38 mouse cellular contexts compared by ENCODE assay signal in genomic region chr3:69222987-69223386, GRCm38 (mm10). TPM values are rescaled to one million over a fixed set of nuclear protein-coding genes. Genes with fewer than 3 reads are reported as not detected.
DNase-seq lines count a peak whose midpoint lies in the region; ATAC-seq and TF ChIP-seq lines count a peak whose summit lies in the region.
"Had no signal": no experiment of that assay in that cellular context is flagged by ENCODE, and none has a peak within 500 bp of the region (broad histone marks: within the 10 kb centered on the region; RNA-seq: fewer than 3 reads in every experiment).

No protein-coding gene starts in this region.

- no peak for DNase-seq in lung, embryonic 14.5 days
- DNase-seq in lung, postnatal 36 days = no peak
- no peak for DNase-seq in CH12.LX (ENCODE audit: extremely low read depth)
- DNase-seq in left cerebral cortex, adult 18-20 months (ENCODE audit: low spot score in 2 of 2) = no peak
- no peak for DNase-seq in gastrocnemius, adult 8-10 months (ENCODE audit: low spot score in 2 of 2)
- no peak for DNase-seq in cerebellum, postnatal 10 days
- DNase-seq: adrenal gland, postnatal 14 days; cerebellum, adult 11 months; cerebellum, adult 9-11 months; gastrocnemius, postnatal 36 days; heart, adult 18-20 months; heart, postnatal 36 days; kidney, adult 18-20 months; kidney, postnatal 4 days; left cerebral cortex, postnatal 4 days; liver, postnatal 0 days; right cerebral cortex, adult 18-20 months had no signal

- H3K79me2 ChIP-seq in CH12.LX (replicated peaks; ENCODE audit: control insufficient read depth, extremely low read depth, insufficient read depth, poor library complexity, severe bottlenecking) = no peaks in the 10 kb centered on the region

- dilution Hi-C loops in CH12.LX (cut with MboI; ENCODE audit: extremely low pct_ligation_motif_present, extremely low pct_unique_long_range_greater_than_20kb, low sequenced_read_pairs) = no loop called here

- TF ChIP-seq POLR2A in CH12.LX (IDR thresholded peaks at IDR 0.05; ENCODE audit: low read depth, low read length) = no peak

- no peak for TF ChIP-seq CTCF in lung, embryonic 14.5 days (IDR thresholded peaks at IDR 0.05; ENCODE audit: low read depth)
- TF ChIP-seq CTCF in CH12.LX (conservative IDR thresholded peaks at IDR 0.05 in 1 of 2, IDR thresholded peaks at IDR 0.05 in 1 of 2; ENCODE audit: low read depth in 2 of 2, low read length in 2 of 2) = no peak

- H3K4me2 ChIP-seq in lung, embryonic 14.5 days = peak overlapping the region; percentile 49
- H3K4me2 ChIP-seq in CH12.LX (ENCODE audit: insufficient read depth, low read depth, poor library complexity, severe bottlenecking) = no peak overlapping the region
- H3K4me2 ChIP-seq in intestine, embryonic 16.5 days (ENCODE audit: low read depth, low read length) = peak overlapping the region; percentile 39
- H3K4me2 ChIP-seq in stomach, embryonic 14.5 days (replicated peaks; ENCODE audit: low read depth, low read length) = peak overlapping the region; percentile 29
- H3K4me2 ChIP-seq: heart, embryonic 11.5 days; hindbrain, embryonic 12.5 days; liver, embryonic 12.5 days; midbrain, embryonic 15.5 days; neural tube, embryonic 12.5 days had no signal

- WGBS in lung, embryonic 14.5 days = 69% methylated on average over 7 of the region's 7 CpGs
- WGBS in intestine, embryonic 16.5 days = 74% methylated on average over 7 of the region's 7 CpGs
- 68% methylated on average over 7 of the region's 7 CpGs for WGBS in stomach, embryonic 14.5 days

- H3K4me3 ChIP-seq in lung, embryonic 14.5 days (ENCODE audit: low read depth, low read length) = peak overlapping the region; percentile 22
- H3K4me3 ChIP-seq in CH12.LX (replicated peaks in 1 of 3; ENCODE audit: low read depth in 2 of 3, low read length in 2 of 3, poor library complexity in 1 of 3) = no peak overlapping the region
- peak overlapping the region; percentile 11 for H3K4me3 ChIP-seq in intestine, embryonic 16.5 days (ENCODE audit: low read length)
- H3K4me3 ChIP-seq in stomach, embryonic 14.5 days (ENCODE audit: low read depth, low read length) = peak overlapping the region; percentile 23
- H3K4me3 ChIP-seq: erythroblast, embryonic 14.5 days; hindbrain, embryonic 12.5 days; liver, embryonic 12.5 days; midbrain, embryonic 10.5 days; midbrain, embryonic 15.5 days; neural tube, embryonic 12.5 days had no signal

- H3K4me1 ChIP-seq in lung, embryonic 14.5 days (ENCODE audit: insufficient read depth) = no peaks in the 10 kb centered on the region
- peaks cover 0 to 2% of the 10 kb centered on the region in 2 experiments; a peak in 2 of 4 replicates for H3K4me1 ChIP-seq in CH12.LX (ENCODE audit: control insufficient read depth in 1 of 2, insufficient read depth in 2 of 2)
- H3K4me1 ChIP-seq in intestine, embryonic 16.5 days (ENCODE audit: control insufficient read depth, insufficient read depth, low read length) = no peaks in the 10 kb centered on the region
- H3K4me1 ChIP-seq in stomach, embryonic 14.5 days (ENCODE audit: control insufficient read depth, insufficient read depth, low read length) = no peaks in the 10 kb centered on the region
- H3K4me1 ChIP-seq: hindbrain, embryonic 12.5 days; liver, embryonic 12.5 days; midbrain, embryonic 10.5 days; midbrain, embryonic 15.5 days; neural tube, embryonic 12.5 days had no signal

- peaks cover 1% of the 10 kb centered on the region; the same call in 1 of the 2 replicates for H3K9me3 ChIP-seq in lung, embryonic 14.5 days (ENCODE audit: low read depth, low read length)
- H3K9me3 ChIP-seq in CH12.LX (replicated peaks; ENCODE audit: low read length) = no peaks in the 10 kb centered on the region
- no peaks in the 10 kb centered on the region for H3K9me3 ChIP-seq in intestine, embryonic 16.5 days (ENCODE audit: control insufficient read depth, low read length)
- H3K9me3 ChIP-seq in stomach, embryonic 14.5 days (ENCODE audit: control insufficient read depth, low read depth, low read length) = no peaks in the 10 kb centered on the region
- H3K9me3 ChIP-seq: hindbrain, embryonic 12.5 days; liver, embryonic 12.5 days; midbrain, embryonic 10.5 days; midbrain, embryonic 15.5 days; neural tube, embryonic 12.5 days had no signal

- no peak overlapping the region; the same call in 1 of the 2 replicates for H3K27ac ChIP-seq in lung, embryonic 14.5 days (ENCODE audit: low read depth)
- no peak overlapping the region for H3K27ac ChIP-seq in CH12.LX (ENCODE audit: insufficient read depth, low read depth)
- H3K27ac ChIP-seq in intestine, embryonic 16.5 days (ENCODE audit: low read length) = no peak overlapping the region
- H3K27ac ChIP-seq in stomach, embryonic 14.5 days (ENCODE audit: low read length) = peak overlapping the region; percentile 63; the same call in 1 of the 2 replicates
- H3K27ac ChIP-seq: hindbrain, embryonic 12.5 days; hindbrain, postnatal 0 days; kidney, postnatal 0 days; liver, embryonic 12.5 days; midbrain, embryonic 10.5 days; midbrain, embryonic 15.5 days; neural tube, embryonic 12.5 days had no signal

- TF ChIP-seq EP300 in CH12.LX (IDR thresholded peaks at IDR 0.05; ENCODE audit: low read length) = no peak

- TF ChIP-seq RAD21 in CH12.LX (IDR thresholded peaks at IDR 0.05; ENCODE audit: low read depth, low read length) = no peak

- H3K36me3 ChIP-seq in lung, embryonic 14.5 days (ENCODE audit: insufficient read depth) = no peaks in the 10 kb centered on the region
- no peaks in the 10 kb centered on the region for H3K36me3 ChIP-seq in CH12.LX (replicated peaks in 1 of 2; ENCODE audit: control insufficient read depth in 1 of 2, insufficient read depth in 1 of 2, low read length in 1 of 2)
- H3K36me3 ChIP-seq in intestine, embryonic 16.5 days (ENCODE audit: control insufficient read depth, insufficient read depth, low read length) = no peaks in the 10 kb centered on the region
- H3K36me3 ChIP-seq in stomach, embryonic 14.5 days (ENCODE audit: control insufficient read depth, insufficient read depth, low read length) = no peaks in the 10 kb centered on the region
- H3K36me3 ChIP-seq: hindbrain, embryonic 12.5 days; liver, embryonic 12.5 days; midbrain, embryonic 10.5 days; midbrain, embryonic 15.5 days; neural tube, embryonic 12.5 days had no signal

- no peak overlapping the region for H3K9ac ChIP-seq in lung, embryonic 14.5 days
- H3K9ac ChIP-seq in CH12.LX (ENCODE audit: insufficient read depth, low read depth) = no peak overlapping the region
- H3K9ac ChIP-seq in intestine, embryonic 16.5 days (ENCODE audit: low read depth, low read length) = no peak overlapping the region
- no peak overlapping the region for H3K9ac ChIP-seq in stomach, embryonic 14.5 days (replicated peaks; ENCODE audit: low read depth, low read length)
- H3K9ac ChIP-seq: hindbrain, embryonic 12.5 days; liver, embryonic 12.5 days; liver, postnatal 0 days; midbrain, embryonic 15.5 days; neural tube, embryonic 12.5 days had no signal

- ATAC-seq in lung, embryonic 14.5 days (ENCODE audit: insufficient read depth) = no peak
- ATAC-seq in intestine, embryonic 16.5 days = no peak
- ATAC-seq in stomach, embryonic 14.5 days (ENCODE audit: insufficient number of reproducible peaks, insufficient read depth, low FRiP score, low read depth) = no peak
- ATAC-seq: hindbrain, postnatal 0 days; liver, embryonic 12.5 days; liver, postnatal 0 days; midbrain, embryonic 15.5 days had no signal

- no peaks in the 10 kb centered on the region for H3K27me3 ChIP-seq in lung, embryonic 14.5 days (ENCODE audit: insufficient read depth, low read length)
- H3K27me3 ChIP-seq in CH12.LX (replicated peaks) = no peaks in the 10 kb centered on the region
- no peaks in the 10 kb centered on the region for H3K27me3 ChIP-seq in intestine, embryonic 16.5 days (replicated peaks; ENCODE audit: control insufficient read depth, insufficient read depth, low read length)
- no peaks in the 10 kb centered on the region for H3K27me3 ChIP-seq in stomach, embryonic 14.5 days (ENCODE audit: control insufficient read depth, insufficient read depth, low read length)
- H3K27me3 ChIP-seq: hindbrain, embryonic 12.5 days; liver, embryonic 12.5 days; midbrain, embryonic 15.5 days; neural tube, embryonic 12.5 days had no signal

- in situ Hi-C loops in CH12.LX (cut with MboI; ENCODE audit: low pct_ligation_motif_present, low pct_unique_long_range_greater_than_20kb, low sequenced_read_pairs) = no loop called here

TF ChIP-seq in CH12.LX, 34 proteins besides CTCF, POLR2A, EP300 and RAD21:
- peak; percentile 94 for TF ChIP-seq MAFK (IDR thresholded peaks at IDR 0.05; ENCODE audit: insufficient replicate concordance, low read length)
- no peak for TF ChIP-seq JUN (IDR thresholded peaks at IDR 0.05; ENCODE audit: insufficient read depth, low read depth, low read length)
- TF ChIP-seq MYC (IDR thresholded peaks at IDR 0.05; ENCODE audit: low read depth, low read length) = no peak
- no peak for TF ChIP-seq SMC3 (IDR thresholded peaks at IDR 0.05; ENCODE audit: low read depth, low read length)

RNA-seq across cellular contexts. Expression of gene Arl14, which starts 0.8 kb away (rescaled TPM):
- 1.7 and 1.8 TPM in 2 replicates for polyA plus RNA-seq in lung, embryonic 14.5 days (2014; fragmentation: Nextera tagmentation; extraction: Ambion mirVana)
- not detected in 2 replicates for total RNA-seq in CH12.LX (2012; rRNA removed)
- total RNA-seq in CH12.LX (2014; rRNA removed) = not detected in 2 replicates
- not detected in 2 replicates for polyA plus RNA-seq in CH12.LX (2012; ENCODE audit: insufficient read length, low read depth)
- 1.4 and 1.6 TPM in 2 replicates for polyA plus RNA-seq in intestine, embryonic 16.5 days (2015; fragmentation: Nextera tagmentation; extraction: Ambion mirVana)
- polyA plus RNA-seq in stomach, embryonic 14.5 days (2014; fragmentation: Nextera tagmentation; extraction: Ambion mirVana) = 11.7 and 12.2 TPM in 2 replicates
- total RNA-seq in left cerebral cortex, adult 18-20 months (2021) = not detected
- total RNA-seq in gastrocnemius, adult 8-10 months (2022) = not detected
- total RNA-seq: adrenal gland, postnatal 14 days; common myeloid progenitor, adult 5-6 weeks; gastrocnemius, adult 18-20 months; gastrocnemius, postnatal 36 days; heart, adult 18-20 months; heart, postnatal 36 days; hindbrain, postnatal 0 days; layer of hippocampus, adult 8-10 months; layer of hippocampus, postnatal 25 days; left cerebral cortex, postnatal 4 days had no signal
- polyA plus RNA-seq: C2C12; embryonic facial prominence, embryonic 14.5 days; erythroblast, embryonic 14.5 days; forebrain, embryonic 11.5 days; frontal cortex, adult 2 months; heart, embryonic 11.5 days; heart, embryonic 16.5 days; hindbrain, embryonic 12.5 days; hindbrain, postnatal 0 days; limb, embryonic 14.5 days; liver, embryonic 12.5 days; liver, postnatal 0 days; midbrain, embryonic 10.5 days; midbrain, embryonic 15.5 days; neural tube, embryonic 12.5 days had no signal

Comparison
In these comparisons a context has a peak if more than half of its experiments do, and no peak if none do; other contexts are left out.
1. H3K4me3 ChIP-seq: peak in lung, embryonic 14.5 days (single experiment), intestine, embryonic 16.5 days (single experiment) and stomach, embryonic 14.5 days (single experiment); none in CH12.LX (0 of 3).